Mouse (Mus musculus) neural tube, embryonic 14.5 days (tissue): ENCODE results near the gene Parp16. TPM values are rescaled to one million over a fixed set of nuclear protein-coding genes. Genes with fewer than 3 reads are reported as not detected.

Experiments used
- ATAC-seq: fragments of 200-750 bp; cut with Nextera tagmentation; 2 replicates; pipeline ENCODE4 v1.8.0; 2017; ENCODE audit warnings: low read depth, mild to moderate bottlenecking, moderate TSS enrichment, moderate library complexity
- H3K27ac ChIP-seq: fragments of 300-500 bp; sonication (generic); 2 replicates; pipeline ENCODE4 v1.5.1; 2014; ENCODE audit warnings: low read depth, mild to moderate bottlenecking, control low read depth, low read length, moderate library complexity, mixed read lengths
- H3K27me3 ChIP-seq: fragments of 300-500 bp; sonication (generic); 2 replicates; pipeline ENCODE4 v1.6.1; 2014; ENCODE audit warnings: low read length; ENCODE audit not compliant: control insufficient read depth, insufficient read depth
- H3K36me3 ChIP-seq: fragments of 300-500 bp; sonication (generic); 2 replicates; pipeline ENCODE4 v1.6.1; 2014; ENCODE audit warnings: low read length, mixed read lengths; ENCODE audit not compliant: control insufficient read depth, insufficient read depth
- H3K4me1 ChIP-seq: fragments of 300-500 bp; sonication (generic); 2 replicates; pipeline ENCODE4 v1.6.1; 2014; ENCODE audit warnings: low read length; ENCODE audit not compliant: control insufficient read depth, insufficient read depth
- H3K4me2 ChIP-seq: fragments of 300-500 bp; sonication (generic); 2 replicates; pipeline ENCODE4 v1.6.1; 2014; ENCODE audit warnings: mild to moderate bottlenecking, low read depth, low read length, control low read depth
- H3K4me3 ChIP-seq: fragments of 300-500 bp; sonication (generic); 2 replicates; pipeline ENCODE4 v1.5.1; 2014; ENCODE audit warnings: low read depth, low read length, control low read depth, mixed read lengths
- H3K9ac ChIP-seq: fragments of 300-500 bp; sonication (generic); replicated peaks from 2 replicates; pipeline ENCODE4 v1.6.1; 2014; ENCODE audit warnings: low read depth, mild to moderate bottlenecking, control low read depth, low read length, mixed read lengths
- H3K9me3 ChIP-seq: fragments of 300-500 bp; sonication (generic); 2 replicates; pipeline ENCODE4 v1.6.1; 2016; ENCODE audit warnings: low read length; ENCODE audit not compliant: control insufficient read depth
- WGBS: fragments of 180-500 bp; shearing (Covaris S2); extraction: QIAGEN DNeasy Blood & Tissue Kit; methylation state at CpG from one replicate; pipeline ENCODE4 v1.1.7; 2014; 5-methylcytosine and 5-hydroxymethylcytosine counted together
- polyA plus RNA-seq: library from polyadenylated mRNA; unstranded; fragments of >200 nt; fragmentation: Nextera tagmentation; extraction: Ambion mirVana; gene quantifications from 2 replicates; pipeline ENCODE4 v1.2.1, GENCODE M21; 2014

The Parp16 gene
- polyA plus RNA-seq, 1 experiment from 2014 or later = 6.7 TPM

GRCm38 (mm10) chr9:65191755-65192469, 3.2 kb upstream of the Parp16 start:
- ATAC-seq = no peak
- 0 out of 2 replicates have a peak overlapping the region, but pooled peaks have one; percentile 10 for H3K27ac ChIP-seq
- H3K9me3 ChIP-seq = no peaks in the 10 kb centered on the region
- WGBS = 14% methylated on average over 8 of the region's 8 CpGs
- peaks cover 9% of the 10 kb centered on the region; the same call in 1 of the 2 replicates for H3K4me1 ChIP-seq
- no peak overlapping the region for H3K4me3 ChIP-seq
- no peaks in the 10 kb centered on the region for H3K36me3 ChIP-seq
- H3K9ac ChIP-seq = 0 out of 2 replicates have a peak overlapping the region, but pooled peaks have one; percentile 16
- H3K27me3 ChIP-seq = no peaks in the 10 kb centered on the region
- H3K4me2 ChIP-seq = no peak overlapping the region

- Histone ChIP-seq H3K36me3 (no peaks in the 10 kb centered on the region), H3K4me2 (no peak overlapping the region), H3K27me3 (no peaks in the 10 kb centered on the region), H3K4me1 (peaks cover 9% of the 10 kb centered on the region; the same call in 1 of the 2 replicates), H3K4me3 (no peak overlapping the region), H3K9ac (no peak overlapping the region), H3K9me3 (no peaks in the 10 kb centered on the region), H3K27ac (no peak overlapping the region)
- ATAC-seq = no peak
- 75% methylated on average over 12 of the region's 12 CpGs for WGBS
These were observed 1.9 kb upstream of the Parp16 start for GRCm38 (mm10) chr9:65193214-65193613.

GRCm38 (mm10) chr9:65195621-65195981, 448 bp downstream of the Parp16 start:
- no peaks in the 10 kb centered on the region for H3K9me3 ChIP-seq
- 50% methylated on average over 8 of the region's 8 CpGs for WGBS
- peaks cover 9% of the 10 kb centered on the region; the same call in 1 of the 2 replicates for H3K4me1 ChIP-seq
- no peaks in the 10 kb centered on the region for H3K27me3 ChIP-seq
- H3K9ac ChIP-seq = no peak overlapping the region
- no peaks in the 10 kb centered on the region for H3K36me3 ChIP-seq
- ATAC-seq = no peak
- H3K4me2 ChIP-seq = no peak overlapping the region
- peak overlapping the region; percentile 68 for H3K27ac ChIP-seq
- no peak overlapping the region for H3K4me3 ChIP-seq

GRCm38 (mm10) chr9:65195982-65196737, 1.0 kb downstream of the Parp16 start:
- H3K36me3 ChIP-seq = no peaks in the 10 kb centered on the region
- peak overlapping the region; percentile 33 for H3K4me2 ChIP-seq
- H3K27ac ChIP-seq = peak overlapping the region; percentile 68
- WGBS = 6% methylated on average over 9 of the region's 9 CpGs
- no peak overlapping the region; the same call in 1 of the 2 replicates for H3K9ac ChIP-seq
- ATAC-seq = peak; percentile 78
- peaks cover 9% of the 10 kb centered on the region; the same call in 1 of the 2 replicates for H3K4me1 ChIP-seq
- no peaks in the 10 kb centered on the region for H3K9me3 ChIP-seq
- no peaks in the 10 kb centered on the region for H3K27me3 ChIP-seq
- H3K4me3 ChIP-seq = peak overlapping the region; percentile 0; the same call in 1 of the 2 replicates

GRCm38 (mm10) chr9:65196738-65197569, 1.8 kb downstream of the Parp16 start:
- peak overlapping the region; percentile 0; the same call in 1 of the 2 replicates for H3K4me3 ChIP-seq
- peak overlapping the region; percentile 33 for H3K4me2 ChIP-seq
- H3K4me1 ChIP-seq = peaks cover 3% of the 10 kb centered on the region; the same call in 1 of the 2 replicates
- no peak overlapping the region; the same call in 1 of the 2 replicates for H3K9ac ChIP-seq
- WGBS = 16% methylated on average over 26 of the region's 26 CpGs
- no peaks in the 10 kb centered on the region for H3K36me3 ChIP-seq
- no peaks in the 10 kb centered on the region for H3K9me3 ChIP-seq
- peak overlapping the region; percentile 68 for H3K27ac ChIP-seq
- H3K27me3 ChIP-seq = no peaks in the 10 kb centered on the region
- ATAC-seq = peak; percentile 63; the same call in 1 of the 2 replicates

GRCm38 (mm10) chr9:65197826-65198225, 2.7 kb downstream of the Parp16 start:
- Histone ChIP-seq H3K4me1 (peaks cover 3% of the 10 kb centered on the region; the same call in 1 of the 2 replicates), H3K4me2 (no peak overlapping the region), H3K27ac (no peak overlapping the region), H3K4me3 (no peak overlapping the region), H3K9ac (no peak overlapping the region), H3K36me3 (no peaks in the 10 kb centered on the region), H3K27me3 (no peaks in the 10 kb centered on the region), H3K9me3 (no peaks in the 10 kb centered on the region)
- WGBS = 85% methylated on average over 6 of the region's 6 CpGs
- ATAC-seq = no peak

GRCm38 (mm10) chr9:65199723-65200122, 4.6 kb downstream of the Parp16 start:
- Histone ChIP-seq H3K9me3 (no peaks in the 10 kb centered on the region), H3K27ac (no peak overlapping the region), H3K4me2 (no peak overlapping the region), H3K27me3 (no peaks in the 10 kb centered on the region), H3K9ac (no peak overlapping the region), H3K4me3 (no peak overlapping the region), H3K36me3 (no peaks in the 10 kb centered on the region), H3K4me1 (peaks cover 3% of the 10 kb centered on the region; the same call in 1 of the 2 replicates)
- 64% methylated on average over 7 of the region's 7 CpGs for WGBS
- ATAC-seq = no peak

GRCm38 (mm10) chr9:65200606-65201005, 5.5 kb downstream of the Parp16 start:
- H3K4me1 ChIP-seq = peaks cover 1% of the 10 kb centered on the region; the same call in 1 of the 2 replicates
- no peak overlapping the region for H3K9ac ChIP-seq
- 70% methylated on average over 1 of the region's 1 CpGs for WGBS
- no peak overlapping the region for H3K27ac ChIP-seq
- H3K4me2 ChIP-seq = no peak overlapping the region
- H3K4me3 ChIP-seq = no peak overlapping the region
- H3K9me3 ChIP-seq = no peaks in the 10 kb centered on the region
- H3K36me3 ChIP-seq = no peaks in the 10 kb centered on the region
- H3K27me3 ChIP-seq = no peaks in the 10 kb centered on the region
- ATAC-seq = no peak
